Mouse (Mus musculus): ENCODE results near the gene Zfp949.

- TF ChIP-seq CTCF (IDR thresholded peaks at IDR 0.05; ENCODE audit: control insufficient read depth, insufficient read depth, insufficient replicate concordance, low read depth, low read length) = no peak
- no peak for TF ChIP-seq POLR2A (IDR thresholded peaks at IDR 0.05; ENCODE audit: control insufficient read depth, low read depth, low read length)
Measured at GRCm38 (mm10) chr9:88545534-88545933, 2.3 kb upstream of the Zfp949 start.

All from testis, adult 2 months (tissue).